Mouse (Mus musculus) bone marrow macrophage, adult 2 months (primary cell): Measurements from ENCODE around the gene Prn.

Experiments used
- CTCF ChIP-seq: IDR thresholded peaks from 2 replicates; pipeline ENCODE4 v1.5.1; 2012; ENCODE audit warnings: low read depth, mild to moderate bottlenecking, low read length, moderate library complexity
- POLR2A ChIP-seq: IDR thresholded peaks from 2 replicates; pipeline ENCODE4 v1.6.1; 2012; ENCODE audit warnings: mild to moderate bottlenecking, low read depth, low read length, borderline replicate concordance

DNA sequence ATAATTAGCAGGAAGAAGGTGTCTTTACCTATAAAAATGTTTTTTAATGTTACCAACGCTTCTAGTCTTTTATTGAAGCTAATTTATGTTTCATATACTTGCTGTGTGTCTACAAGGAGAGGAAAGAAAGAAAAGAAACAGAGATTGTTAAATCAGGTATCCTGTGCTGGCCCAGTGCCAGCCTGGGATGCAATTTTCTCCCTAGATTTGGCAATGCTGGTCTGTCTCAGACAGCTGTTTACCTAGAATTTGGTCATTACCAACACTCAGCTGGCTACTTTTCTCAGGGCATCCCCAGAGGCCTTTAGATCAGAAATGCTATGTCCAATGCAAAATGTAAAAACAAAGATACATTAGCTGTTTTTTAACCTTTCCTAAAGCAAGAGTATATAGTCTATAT is 36.4 kb upstream of the Prn start:
- no peak for TF ChIP-seq CTCF
- no peak for TF ChIP-seq POLR2A
